Mouse (Mus musculus) ovary, postnatal 10 days (tissue): Measurements from ENCODE around the gene Mpdz.

Experiments
- DNase-seq: peaks from one replicate; pipeline ENCODE4 v3.0.0; 2022; ENCODE audit warnings: low spot score

The Mpdz gene

GRCm38 (mm10) chr4:81280098-81280497 is 162.5 kb downstream of the Mpdz start:
- no peak for DNase-seq

GRCm38 (mm10) chr4:81279451-81279850 is 163.2 kb downstream of the Mpdz start:
- DNase-seq = no peak

GRCm38 (mm10) chr4:81275957-81276715 is 166.5 kb downstream of the Mpdz start:
- DNase-seq = no peak

- no peak for DNase-seq
Measured at GRCm38 (mm10) chr4:81273067-81273466, 169.5 kb downstream of the Mpdz start.

GRCm38 (mm10) chr4:81252859-81253780 is 189.5 kb downstream of the Mpdz start:
- DNase-seq = no peak

- DNase-seq = no peak
Measured at GRCm38 (mm10) chr4:81252334-81252733, 190.3 kb downstream of the Mpdz start.

GRCm38 (mm10) chr4:81251934-81252333 is 190.7 kb downstream of the Mpdz start:
- DNase-seq = peak; percentile 14

GRCm38 (mm10) chr4:81249245-81249644 is 193.4 kb downstream of the Mpdz start:
- no peak for DNase-seq

- DNase-seq = no peak
Measured at GRCm38 (mm10) chr4:81236227-81236626, 206.4 kb downstream of the Mpdz start.
